Mouse (Mus musculus) forebrain, postnatal 0 days (tissue): ENCODE measurements at regions not wholly inside any gene's neighbourhood (a gene's known extent, or its start where the extent isn't known, plus 50 kb on each side); places are given as distances from the start of the nearest gene placed in this dataset.
A peak's percentile ranks its signal among the peaks of the same experiment; 100 is the strongest.

ENCODE experiments used
- ATAC-seq: fragments of 200-750 bp; cut with Nextera tagmentation; 2 replicates; pipeline ENCODE4 v1.8.0; 2017; ENCODE audit warnings: mild to moderate bottlenecking, moderate library complexity
- DNase-seq: peaks from one replicate; pipeline ENCODE4 v3.0.0-alpha.2; 2015
- H3K27ac ChIP-seq: fragments of 300-500 bp; sonication (generic); 2 replicates; pipeline ENCODE4 v1.5.1; 2014; ENCODE audit warnings: low read depth, mild to moderate bottlenecking, antibody characterized with exemption, low read length, moderate library complexity, mixed read lengths
- H3K27me3 ChIP-seq: fragments of 300-500 bp; sonication (generic); 2 replicates; pipeline ENCODE4 v1.6.1; 2014; ENCODE audit warnings: mild to moderate bottlenecking, low read length, mixed read lengths; ENCODE audit not compliant: insufficient read depth
- H3K36me3 ChIP-seq: fragments of 300-500 bp; sonication (generic); 2 replicates; pipeline ENCODE4 v1.6.1; 2014; ENCODE audit warnings: mild to moderate bottlenecking, moderate library complexity; ENCODE audit not compliant: insufficient read depth
- H3K4me1 ChIP-seq: fragments of 300-500 bp; sonication (generic); 2 replicates; pipeline ENCODE4 v1.6.1; 2014; ENCODE audit warnings: antibody characterized with exemption; ENCODE audit not compliant: insufficient read depth
- H3K4me2 ChIP-seq: fragments of 300-500 bp; sonication (generic); 2 replicates; pipeline ENCODE4 v1.6.1; 2014; ENCODE audit warnings: low read depth, mild to moderate bottlenecking, moderate library complexity
- H3K4me3 ChIP-seq: fragments of 300-500 bp; sonication (generic); 2 replicates; pipeline ENCODE4 v1.5.1; 2014; ENCODE audit warnings: low read depth, low read length, mixed read lengths
- H3K9ac ChIP-seq: fragments of 300-500 bp; sonication (generic); 2 replicates; pipeline ENCODE4 v1.6.1; 2014; ENCODE audit warnings: mild to moderate bottlenecking
- H3K9me3 ChIP-seq: fragments of 300-500 bp; sonication (generic); 2 replicates; pipeline ENCODE4 v1.6.1; 2016; ENCODE audit warnings: low read length
- CTCF ChIP-seq: sonication (generic); IDR thresholded peaks from 2 replicates; pipeline ENCODE4 v1.5.1; 2016; ENCODE audit warnings: antibody characterized with exemption, control low read depth, low read depth
- WGBS: fragments of 180-500 bp; shearing (Covaris S2); extraction: QIAGEN DNeasy Blood & Tissue Kit; methylation state at CpG from one replicate; pipeline ENCODE4 v1.1.7; 2014; 5-methylcytosine and 5-hydroxymethylcytosine counted together

- DNase-seq (no peak), ATAC-seq (no peak)
- no peak for TF ChIP-seq CTCF
- Histone ChIP-seq H3K4me3 (peak overlapping the region; percentile 75), H3K4me2 (peak overlapping the region; percentile 99), H3K36me3 (no peaks in the 10 kb centered on the region), H3K9ac (peak overlapping the region; percentile 66; the same call in 1 of the 2 replicates), H3K9me3 (no peaks in the 10 kb centered on the region), H3K4me1 (no peaks in the 10 kb centered on the region; the same call in 1 of the 2 replicates), H3K27ac (no peak overlapping the region), H3K27me3 (peaks cover 20% of the 10 kb centered on the region)
- 71% methylated on average over 8 of the region's 8 CpGs for WGBS
These were observed 182.9 kb upstream of the Mkln1 start for GRCm38 (mm10) chr6:31215661-31216060.

GRCm38 (mm10) chr6:31216206-31217059 lies 182.1 kb upstream of the Mkln1 start:
- Histone ChIP-seq H3K4me2 (peak overlapping the region; percentile 99), H3K4me1 (peaks cover 3% of the 10 kb centered on the region; the same call in 1 of the 2 replicates), H3K27me3 (peaks cover 24% of the 10 kb centered on the region), H3K27ac (peak overlapping the region; percentile 54; the same call in 1 of the 2 replicates), H3K4me3 (peak overlapping the region; percentile 75), H3K9ac (peak overlapping the region; percentile 66), H3K36me3 (no peaks in the 10 kb centered on the region), H3K9me3 (no peaks in the 10 kb centered on the region)
- DNase-seq (peak; percentile 71), ATAC-seq (peak; percentile 76)
- WGBS = 2% methylated on average over 95 of the region's 100 CpGs
- TF ChIP-seq CTCF = 0 out of 2 replicates have a peak, but pooled peaks have one; percentile 2

GRCm38 (mm10) chr6:31217060-31217541 lies 181.4 kb upstream of the Mkln1 start:
- H3K4me3 ChIP-seq = peak overlapping the region; percentile 75
- no peaks in the 10 kb centered on the region for H3K9me3 ChIP-seq
- H3K9ac ChIP-seq = peak overlapping the region; percentile 66
- H3K36me3 ChIP-seq = no peaks in the 10 kb centered on the region
- under 1% methylated on average over 20 of the region's 20 CpGs for WGBS
- DNase-seq (no peak), ATAC-seq (0 out of 2 replicates have a peak, but pooled peaks have one; percentile 0)
- TF ChIP-seq CTCF = no peak
- H3K4me2 ChIP-seq = peak overlapping the region; percentile 99
- no peak overlapping the region for H3K27ac ChIP-seq
- H3K27me3 ChIP-seq = peaks cover 24% of the 10 kb centered on the region
- peaks cover 3% of the 10 kb centered on the region; the same call in 1 of the 2 replicates for H3K4me1 ChIP-seq

- H3K36me3 ChIP-seq = no peaks in the 10 kb centered on the region
These were observed 180.8 kb upstream of the Mkln1 start for GRCm38 (mm10) chr6:31217641-31218138.

GRCm38 (mm10) chr6:31218139-31218750 lies 180.3 kb upstream of the Mkln1 start:
- Histone ChIP-seq H3K9ac (peak overlapping the region; percentile 44), H3K4me2 (peak overlapping the region; percentile 99), H3K4me3 (peak overlapping the region; percentile 75), H3K4me1 (peaks cover 3% of the 10 kb centered on the region; the same call in 1 of the 2 replicates), H3K36me3 (no peaks in the 10 kb centered on the region), H3K27me3 (peaks cover 25% of the 10 kb centered on the region), H3K27ac (0 out of 2 replicates have a peak overlapping the region, but pooled peaks have one; percentile 10), H3K9me3 (no peaks in the 10 kb centered on the region)
- no peak for TF ChIP-seq CTCF
- DNase-seq = peak; percentile 66
- under 1% methylated on average over 40 of the region's 40 CpGs for WGBS
- peak; percentile 21 for ATAC-seq

More at GRCm38 (mm10) chr6:31217641-31218138, 180.8 kb upstream of the Mkln1 start:
- H3K4me3 ChIP-seq = peak overlapping the region; percentile 75
- H3K4me2 ChIP-seq = peak overlapping the region; percentile 99
- H3K27ac ChIP-seq = 0 out of 2 replicates have a peak overlapping the region, but pooled peaks have one; percentile 10
- peak overlapping the region; percentile 44; the same call in 1 of the 2 replicates for H3K9ac ChIP-seq
- peak; percentile 66 for DNase-seq
- no peak for TF ChIP-seq CTCF
- 2% methylated on average over 25 of the region's 25 CpGs for WGBS
- H3K27me3 ChIP-seq = peaks cover 24% of the 10 kb centered on the region
- peaks cover 3% of the 10 kb centered on the region; the same call in 1 of the 2 replicates for H3K4me1 ChIP-seq
- ATAC-seq = no peak; the same call in 1 of the 2 replicates
- no peaks in the 10 kb centered on the region for H3K9me3 ChIP-seq

- TF ChIP-seq CTCF = no peak
- H3K27ac ChIP-seq = no peak overlapping the region
- ATAC-seq (no peak), DNase-seq (no peak)
- no peaks in the 10 kb centered on the region for H3K36me3 ChIP-seq
- H3K4me3 ChIP-seq = peak overlapping the region; percentile 75
- H3K9me3 ChIP-seq = no peaks in the 10 kb centered on the region
- H3K9ac ChIP-seq = peak overlapping the region; percentile 44; the same call in 1 of the 2 replicates
- WGBS = 33% methylated on average over 8 of the region's 8 CpGs
- peaks cover 3% of the 10 kb centered on the region; the same call in 1 of the 2 replicates for H3K4me1 ChIP-seq
- H3K4me2 ChIP-seq = peak overlapping the region; percentile 99
- peaks cover 30% of the 10 kb centered on the region for H3K27me3 ChIP-seq
These were observed 179.7 kb upstream of the Mkln1 start for GRCm38 (mm10) chr6:31218880-31219279.
